13 mouse cellular contexts compared by ENCODE assay signal in genomic region chr12:105093509-105093908, GRCm38 (mm10). TPM values are rescaled to one million over a fixed set of nuclear protein-coding genes. Genes with fewer than 3 reads are reported as not detected.
DNase-seq lines count a peak whose midpoint lies in the region; ATAC-seq and TF ChIP-seq lines count a peak whose summit lies in the region.
"Had no signal": no experiment of that assay in that cellular context is flagged by ENCODE, and none has a peak within 500 bp of the region (broad histone marks: within the 10 kb centered on the region; RNA-seq: fewer than 3 reads in every experiment).

No protein-coding gene starts in this region.

- WGBS in kidney, embryonic 15.5 days: 35% methylated on average over 6 of the region's 6 CpGs
- 47% methylated on average over 6 of the region's 6 CpGs for WGBS in hindbrain, embryonic 10.5 days
- 22% methylated on average over 6 of the region's 6 CpGs for WGBS in midbrain, embryonic 15.5 days

- no peak for TF ChIP-seq POLR2A in brain, embryonic 14.5 days (IDR thresholded peaks at IDR 0.05; ENCODE audit: borderline replicate concordance, extremely low read depth, insufficient read depth, insufficient read length, poor library complexity, severe bottlenecking)

- H3K4me1 ChIP-seq in kidney, embryonic 15.5 days: peaks cover 4% of the 10 kb centered on the region; the same call in 1 of the 2 replicates
- H3K4me1 ChIP-seq in hindbrain, embryonic 10.5 days (replicated peaks): peaks cover 25% of the 10 kb centered on the region
- peaks cover 14% of the 10 kb centered on the region for H3K4me1 ChIP-seq in midbrain, embryonic 15.5 days
- H3K4me1 ChIP-seq: heart, embryonic 13.5 days; stomach, embryonic 15.5 days had no signal

- H3K4me2 ChIP-seq in kidney, embryonic 15.5 days: no peak overlapping the region
- H3K4me2 ChIP-seq in midbrain, embryonic 15.5 days: no peak overlapping the region
- H3K4me2 ChIP-seq: heart, embryonic 13.5 days; stomach, embryonic 15.5 days had no signal

- H3K9ac ChIP-seq in kidney, embryonic 15.5 days: no peak overlapping the region
- H3K9ac ChIP-seq in midbrain, embryonic 15.5 days: no peak overlapping the region
- H3K9ac ChIP-seq: heart, embryonic 13.5 days; stomach, embryonic 15.5 days had no signal

- TF ChIP-seq CTCF in brain, embryonic 14.5 days (IDR thresholded peaks at IDR 0.05; ENCODE audit: borderline replicate concordance, extremely low read depth, insufficient read depth, insufficient read length): no peak

- no peak overlapping the region for H3K27ac ChIP-seq in kidney, embryonic 15.5 days
- H3K27ac ChIP-seq in hindbrain, embryonic 10.5 days: peak overlapping the region; percentile 71
- H3K27ac ChIP-seq in midbrain, embryonic 15.5 days: peak overlapping the region; percentile 51
- H3K27ac ChIP-seq: heart, embryonic 13.5 days; stomach, embryonic 15.5 days had no signal

- DNase-seq in kidney, adult 18-20 months: no peak
- peak; percentile 93 for DNase-seq in brain, embryonic 14.5 days (ENCODE audit: low read depth)
- peak; percentile 49 for DNase-seq in hindbrain, embryonic 10.5 days (ENCODE audit: low spot score)
- DNase-seq in ovary, postnatal 14 days (ENCODE audit: low spot score): no peak
- no peak for DNase-seq in liver
- DNase-seq: B cell, adult 2 months; lung, postnatal 14 days had no signal

- H3K9me3 ChIP-seq in kidney, embryonic 15.5 days (replicated peaks): no peaks in the 10 kb centered on the region
- 0 out of 2 replicates have a peak, but pooled peaks cover 3% of the 10 kb centered on the region for H3K9me3 ChIP-seq in hindbrain, embryonic 10.5 days
- no peaks in the 10 kb centered on the region for H3K9me3 ChIP-seq in midbrain, embryonic 15.5 days
- H3K9me3 ChIP-seq: heart, embryonic 13.5 days; stomach, embryonic 15.5 days had no signal

- H3K27me3 ChIP-seq in kidney, embryonic 15.5 days: no peaks in the 10 kb centered on the region
- peaks cover 10% of the 10 kb centered on the region; the same call in 1 of the 2 replicates for H3K27me3 ChIP-seq in hindbrain, embryonic 10.5 days (ENCODE audit: insufficient read depth, poor library complexity, severe bottlenecking)
- H3K27me3 ChIP-seq in midbrain, embryonic 15.5 days (replicated peaks): no peaks in the 10 kb centered on the region
- H3K27me3 ChIP-seq: heart, embryonic 13.5 days; stomach, embryonic 15.5 days had no signal

- no peak overlapping the region for H3K4me3 ChIP-seq in kidney, embryonic 15.5 days (replicated peaks)
- H3K4me3 ChIP-seq in hindbrain, embryonic 10.5 days: no peak overlapping the region
- no peak overlapping the region for H3K4me3 ChIP-seq in midbrain, embryonic 15.5 days
- H3K4me3 ChIP-seq: heart, embryonic 13.5 days; stomach, embryonic 15.5 days had no signal

- H3K36me3 ChIP-seq in kidney, embryonic 15.5 days: no peaks in the 10 kb centered on the region
- no peaks in the 10 kb centered on the region for H3K36me3 ChIP-seq in hindbrain, embryonic 10.5 days
- no peaks in the 10 kb centered on the region for H3K36me3 ChIP-seq in midbrain, embryonic 15.5 days (replicated peaks)
- H3K36me3 ChIP-seq: heart, embryonic 13.5 days; stomach, embryonic 15.5 days had no signal

- ATAC-seq in kidney, embryonic 15.5 days (replicated peaks; ENCODE audit: low FRiP score): peak; percentile 36; the same call in 1 of the 2 replicates
- peak; percentile 75 for ATAC-seq in midbrain, embryonic 15.5 days (replicated peaks)
- ATAC-seq in erythroblast, adult 5-6 weeks (replicated peaks; ENCODE audit: low FRiP score, poor library complexity, severe bottlenecking): no peak

RNA-seq across cellular contexts. Expression of gene Tcl1b2, which starts 52.3 kb away (rescaled TPM):
- not detected in 2 replicates for polyA plus RNA-seq in kidney, embryonic 15.5 days (2015; fragmentation: Nextera tagmentation; extraction: Ambion mirVana)
- polyA plus RNA-seq in brain, embryonic 14.5 days (2012; rRNA removed): 0.08 and 0.14 TPM in 2 replicates
- not detected in 2 replicates for polyA plus RNA-seq in hindbrain, embryonic 10.5 days (2016; fragmentation: Nextera tagmentation; extraction: Ambion mirVana)
- polyA plus RNA-seq in midbrain, embryonic 15.5 days (2015; fragmentation: Nextera tagmentation; extraction: Ambion mirVana): not detected in 2 replicates
- not detected in 2 replicates for total RNA-seq in erythroblast, adult 5-6 weeks (2015; ENCODE audit: low replicate concordance)
- total RNA-seq in erythroblast, adult 5-6 weeks (2017; ENCODE audit: low replicate concordance): 0.51 TPM in 1 of 2 replicates, not detected in the other
- total RNA-seq: layer of hippocampus, postnatal 25 days had no signal
- polyA plus RNA-seq: heart, embryonic 13.5 days; stomach, embryonic 15.5 days had no signal

Comparison
In these comparisons a context has a peak if more than half of its experiments do, and no peak if none do; other contexts are left out.
1. DNase-seq: peak in brain, embryonic 14.5 days (single experiment) and hindbrain, embryonic 10.5 days (single experiment); none in kidney, adult 18-20 months (single experiment), ovary, postnatal 14 days (single experiment) and liver (single experiment).